Mouse (Mus musculus) heart, embryonic 11.5 days (tissue): ENCODE results near the gene Gm973. TPM values are rescaled to one million over a fixed set of nuclear protein-coding genes. Genes with fewer than 3 reads are reported as not detected.

ENCODE experiments used
- ATAC-seq: fragments of 200-750 bp; cut with Nextera tagmentation; replicated peaks from 2 replicates; pipeline ENCODE4 v1.8.0; 2017; ENCODE audit warnings: moderate library complexity; ENCODE audit not compliant: insufficient number of reproducible peaks, low FRiP score, low TSS enrichment
- H3K27ac ChIP-seq: fragments of 300-500 bp; sonication (generic); 2 replicates; pipeline ENCODE4 v1.5.1; 2014; ENCODE audit warnings: mild to moderate bottlenecking, low read depth, low read length
- H3K27me3 ChIP-seq: fragments of 300-500 bp; sonication (generic); 2 replicates; pipeline ENCODE4 v1.6.1; 2014; ENCODE audit warnings: mild to moderate bottlenecking, low read length, mixed read lengths; ENCODE audit not compliant: control insufficient read depth, insufficient read depth
- H3K36me3 ChIP-seq: fragments of 300-500 bp; sonication (generic); 2 replicates; pipeline ENCODE4 v1.6.1; 2014; ENCODE audit warnings: mild to moderate bottlenecking, low read length, moderate library complexity, mixed read lengths; ENCODE audit not compliant: control insufficient read depth, insufficient read depth
- H3K4me1 ChIP-seq: fragments of 300-500 bp; sonication (generic); 2 replicates; pipeline ENCODE4 v1.6.1; 2014; ENCODE audit warnings: low read length; ENCODE audit not compliant: control insufficient read depth, insufficient read depth
- H3K4me2 ChIP-seq: fragments of 300-500 bp; sonication (generic); 2 replicates; pipeline ENCODE4 v1.6.1; 2014; ENCODE audit warnings: mild to moderate bottlenecking, moderate library complexity
- H3K4me3 ChIP-seq: fragments of 300-500 bp; sonication (generic); 2 replicates; pipeline ENCODE4 v1.5.1; 2014; ENCODE audit warnings: low read depth, low read length
- H3K9ac ChIP-seq: fragments of 300-500 bp; sonication (generic); 2 replicates; pipeline ENCODE4 v1.6.1; 2014; ENCODE audit warnings: mild to moderate bottlenecking, low read depth, low read length, moderate library complexity
- H3K9me3 ChIP-seq: fragments of 300-500 bp; sonication (generic); replicated peaks from 2 replicates; pipeline ENCODE4 v1.6.1; 2016; ENCODE audit warnings: low read length; ENCODE audit not compliant: control insufficient read depth
- WGBS: fragments of 180-500 bp; shearing (Covaris S2); extraction: QIAGEN DNeasy Blood & Tissue Kit; methylation state at CpG from one replicate; pipeline ENCODE4 v1.1.7; 2014; ENCODE audit not compliant: insufficient replicate concordance; 5-methylcytosine and 5-hydroxymethylcytosine counted together
- polyA plus RNA-seq: library from polyadenylated mRNA; unstranded; fragments of >200 nt; fragmentation: Nextera tagmentation; extraction: Ambion mirVana; gene quantifications from 2 replicates; pipeline ENCODE4 v1.2.1, GENCODE M21; 2014

The Gm973 gene
- polyA plus RNA-seq, 1 experiment from 2014 or later, result 0.17 TPM

DNA sequence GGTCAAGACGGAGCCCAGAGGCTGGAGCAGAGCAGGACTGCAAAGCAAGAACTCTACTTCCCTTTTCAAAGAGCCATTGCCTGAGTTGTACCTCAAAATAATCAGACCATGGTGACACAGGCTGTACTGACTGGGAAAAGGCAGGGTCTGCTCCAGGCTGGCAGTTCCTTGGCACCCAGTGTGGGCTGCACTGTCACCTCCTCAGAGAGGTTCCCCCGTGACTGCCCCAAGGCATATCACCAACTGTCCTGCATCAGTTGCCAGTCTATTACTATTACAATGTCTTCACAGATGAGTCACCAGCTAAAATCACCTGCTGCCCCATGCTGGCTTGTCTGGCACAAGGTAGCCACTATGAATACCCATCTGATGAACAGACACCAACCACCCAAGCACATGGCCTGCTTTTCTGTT, 77.6 kb downstream of the Gm973 start:
- Histone ChIP-seq H3K27me3 (peaks cover 41% of the 10 kb centered on the region), H3K9ac (no peak overlapping the region), H3K4me3 (no peak overlapping the region), H3K9me3 (no peaks in the 10 kb centered on the region), H3K27ac (no peak overlapping the region), H3K4me2 (no peak overlapping the region), H3K4me1 (peaks cover 11% of the 10 kb centered on the region; the same call in 1 of the 2 replicates), H3K36me3 (no peaks in the 10 kb centered on the region)
- WGBS, result 64% methylated on average over 2 of the region's 2 CpGs
- ATAC-seq, result no peak

DNA sequence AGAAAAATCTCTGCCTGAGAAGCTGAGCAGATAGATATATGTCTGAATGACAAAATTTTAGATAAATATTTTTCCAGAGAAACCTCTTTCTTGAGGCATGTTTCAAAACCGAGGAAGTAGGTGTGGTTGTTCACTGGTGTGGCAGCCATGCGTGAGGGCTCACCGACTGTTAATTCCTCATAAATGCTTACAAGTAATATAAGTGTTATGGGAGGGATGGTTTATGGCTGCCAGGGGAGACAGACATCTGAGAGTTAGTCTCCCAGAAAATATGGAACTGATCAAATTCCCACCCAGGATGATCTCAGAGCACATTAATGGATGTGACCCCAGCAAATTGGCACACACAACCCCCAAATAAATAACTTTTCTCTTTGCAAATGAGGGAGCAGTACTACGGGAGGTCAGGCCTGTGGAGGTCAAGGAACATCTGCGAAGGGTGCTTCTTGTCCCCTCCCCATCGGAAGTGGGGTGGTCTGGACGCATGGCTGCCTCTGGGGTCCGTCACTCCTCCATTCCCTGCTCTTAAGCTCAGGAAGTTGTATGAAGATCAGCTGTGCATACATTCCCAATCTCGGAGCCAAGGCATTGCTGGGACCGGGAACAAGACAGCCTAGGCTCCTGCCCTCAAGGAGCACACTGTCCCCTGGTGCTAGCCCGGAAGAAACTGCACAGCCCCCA, 78.7 kb downstream of the Gm973 start:
- H3K9me3 ChIP-seq, result no peaks in the 10 kb centered on the region
- H3K9ac ChIP-seq, result no peak overlapping the region
- ATAC-seq, result no peak
- no peak overlapping the region for H3K27ac ChIP-seq
- H3K4me3 ChIP-seq, result no peak overlapping the region
- peaks cover 11% of the 10 kb centered on the region; the same call in 1 of the 2 replicates for H3K4me1 ChIP-seq
- no peaks in the 10 kb centered on the region for H3K36me3 ChIP-seq
- H3K4me2 ChIP-seq, result no peak overlapping the region
- peaks cover 43% of the 10 kb centered on the region for H3K27me3 ChIP-seq
- 82% methylated on average over 11 of the region's 11 CpGs for whole genome bisulfite sequencing

DNA sequence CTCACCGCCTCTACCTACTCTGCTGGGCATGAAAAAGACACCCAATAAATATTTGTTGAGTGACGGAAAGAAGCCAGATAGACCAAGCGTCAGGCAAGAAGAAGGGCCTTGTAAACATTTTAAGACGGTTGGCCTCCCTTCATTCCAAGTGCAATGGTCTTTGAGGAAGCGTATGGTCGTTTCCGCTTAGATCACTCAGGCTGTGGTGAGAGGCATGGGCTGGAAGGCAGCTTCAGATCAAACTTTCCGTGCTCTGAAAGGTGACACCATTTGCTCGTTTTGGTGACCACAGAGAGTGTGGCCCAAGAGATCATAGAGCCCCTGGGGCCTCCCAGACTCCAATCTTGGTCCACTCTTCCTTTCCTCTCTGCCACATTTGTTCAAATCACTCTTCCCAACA, 79.5 kb downstream of the Gm973 start:
- Histone ChIP-seq H3K9me3 (no peaks in the 10 kb centered on the region), H3K4me3 (no peak overlapping the region), H3K4me1 (peaks cover 11% of the 10 kb centered on the region; the same call in 1 of the 2 replicates), H3K4me2 (no peak overlapping the region), H3K27me3 (peaks cover 43% of the 10 kb centered on the region), H3K9ac (no peak overlapping the region), H3K36me3 (no peaks in the 10 kb centered on the region), H3K27ac (no peak overlapping the region)
- 49% methylated on average over 9 of the region's 9 CpGs for WGBS
- ATAC-seq, result no peak

DNA sequence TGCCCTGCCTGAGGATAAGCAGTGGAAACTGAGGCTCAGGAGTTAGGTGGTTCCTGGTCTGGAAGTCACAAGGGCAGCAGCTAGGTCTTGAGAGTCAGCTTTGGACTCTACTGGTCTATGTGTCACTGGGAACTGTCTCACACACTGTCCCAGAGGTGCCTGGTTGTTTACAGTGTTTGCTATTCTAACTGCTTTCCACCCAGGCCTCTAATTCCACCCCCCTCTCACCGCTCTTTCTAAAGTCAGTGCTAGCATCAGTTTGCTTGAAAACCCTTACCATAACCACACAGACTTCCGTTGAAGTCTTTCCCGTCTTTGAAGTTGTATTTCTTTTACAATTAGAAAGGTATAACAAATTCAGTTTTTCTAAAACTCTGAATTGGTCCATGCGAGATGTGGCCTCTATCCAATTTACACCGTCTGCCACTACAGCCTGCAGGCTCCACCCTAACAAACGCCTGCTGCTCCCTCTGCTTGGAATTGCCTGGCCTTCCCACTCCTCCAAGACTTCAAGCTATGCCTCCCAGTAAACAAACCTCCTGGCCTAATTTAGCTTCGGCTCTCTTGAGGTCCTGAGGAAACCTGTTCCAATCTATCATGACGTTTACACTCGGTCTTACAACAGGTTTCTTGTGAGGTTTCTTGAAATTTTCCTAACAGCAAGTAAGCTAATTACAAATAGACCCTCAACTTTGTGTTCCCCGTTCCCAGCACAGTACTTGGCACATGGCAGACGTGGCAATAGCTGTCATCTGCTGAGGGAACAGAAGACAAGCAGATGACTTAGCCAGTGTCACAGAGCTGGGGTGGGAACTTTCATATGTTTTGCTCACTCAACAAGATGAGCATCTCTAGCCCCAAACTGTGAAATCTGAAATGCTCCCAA, 86.7 kb downstream of the Gm973 start:
- Histone ChIP-seq H3K4me1 (peaks cover 5% of the 10 kb centered on the region; the same call in 1 of the 2 replicates), H3K27me3 (peaks cover 5% of the 10 kb centered on the region; the same call in 1 of the 2 replicates), H3K27ac (no peak overlapping the region), H3K4me2 (no peak overlapping the region), H3K36me3 (no peaks in the 10 kb centered on the region), H3K9ac (no peak overlapping the region), H3K9me3 (no peaks in the 10 kb centered on the region), H3K4me3 (no peak overlapping the region)
- ATAC-seq, result no peak
- WGBS, result 35% methylated on average over 11 of the region's 11 CpGs

DNA sequence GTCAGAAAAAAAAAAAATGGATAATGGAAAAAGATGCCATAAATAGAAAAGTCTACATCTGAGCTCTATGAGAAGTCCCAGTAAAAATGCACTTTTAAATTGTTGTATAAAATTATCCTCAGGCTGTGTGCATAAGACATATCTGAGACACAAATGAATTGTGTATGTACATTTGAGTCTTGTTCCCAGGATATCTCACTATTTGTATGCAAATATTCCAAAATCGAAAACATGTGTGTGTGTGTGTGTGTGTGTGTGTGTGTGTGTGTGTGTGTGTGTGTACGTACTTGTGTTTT, 87.3 kb downstream of the Gm973 start:
- H3K4me3 ChIP-seq, result no peak overlapping the region
- no peak overlapping the region for H3K27ac ChIP-seq
- H3K4me2 ChIP-seq, result no peak overlapping the region
- 0 out of 2 replicates have a peak, but pooled peaks cover 2% of the 10 kb centered on the region for H3K27me3 ChIP-seq
- no peaks in the 10 kb centered on the region for H3K36me3 ChIP-seq
- peaks cover 5% of the 10 kb centered on the region; the same call in 1 of the 2 replicates for H3K4me1 ChIP-seq
- WGBS, result 75% methylated on average over 2 of the region's 2 CpGs
- no peak for ATAC-seq
- no peak overlapping the region for H3K9ac ChIP-seq
- H3K9me3 ChIP-seq, result no peaks in the 10 kb centered on the region

DNA sequence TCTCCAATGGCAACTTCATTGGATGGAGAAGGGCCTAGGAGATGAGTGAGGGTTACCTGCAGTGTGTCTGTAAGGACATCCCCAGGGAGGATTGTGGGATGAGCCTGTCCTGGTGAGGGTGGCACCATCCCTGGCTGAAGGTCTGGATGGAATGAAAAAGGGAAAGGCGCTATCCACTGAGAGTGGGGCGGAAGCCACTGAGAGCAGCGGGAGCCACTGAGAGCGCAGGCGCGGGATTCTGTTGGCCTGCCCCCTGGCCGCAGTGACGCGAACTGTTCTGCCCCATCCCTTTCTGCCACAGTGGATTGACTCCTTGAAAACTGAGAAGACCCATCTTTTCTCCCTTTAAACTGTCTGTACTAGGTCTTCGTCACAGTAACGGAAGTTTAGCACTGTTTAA, 87.8 kb downstream of the Gm973 start:
- 0 out of 2 replicates have a peak, but pooled peaks have one; percentile 42 for ATAC-seq
- 0 out of 2 replicates have a peak, but pooled peaks cover 2% of the 10 kb centered on the region for H3K27me3 ChIP-seq
- no peak overlapping the region for H3K4me3 ChIP-seq
- 24% methylated on average over 11 of the region's 11 CpGs for WGBS
- 0 out of 2 replicates have a peak overlapping the region, but pooled peaks have one; percentile 10 for H3K9ac ChIP-seq
- no peaks in the 10 kb centered on the region for H3K36me3 ChIP-seq
- no peaks in the 10 kb centered on the region for H3K9me3 ChIP-seq
- H3K27ac ChIP-seq, result no peak overlapping the region
- no peak overlapping the region; the same call in none of the 2 replicates for H3K4me2 ChIP-seq
- peaks cover 5% of the 10 kb centered on the region; the same call in 1 of the 2 replicates for H3K4me1 ChIP-seq

DNA sequence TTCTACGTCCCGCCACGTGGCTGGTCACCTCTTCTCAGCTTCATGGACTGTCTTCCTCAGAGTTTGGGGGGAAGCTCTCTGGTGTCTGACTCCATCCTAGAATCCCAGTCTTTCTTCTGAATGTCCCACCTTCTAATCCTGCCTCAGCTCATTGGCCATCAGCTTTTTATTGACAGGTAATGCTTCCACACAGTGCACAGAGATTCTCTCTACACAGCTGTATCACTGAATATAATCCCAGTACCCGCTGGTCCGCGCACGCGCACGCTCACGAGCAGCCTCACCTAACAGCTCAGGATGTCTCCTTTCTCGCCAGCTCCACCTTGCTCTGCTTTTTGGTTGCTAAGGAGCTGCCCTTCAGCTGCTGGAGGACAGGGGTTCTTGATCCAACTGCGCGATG, 90.4 kb downstream of the Gm973 start:
- H3K9me3 ChIP-seq, result no peaks in the 10 kb centered on the region
- peaks cover 5% of the 10 kb centered on the region; the same call in 1 of the 2 replicates for H3K4me1 ChIP-seq
- no peak overlapping the region for H3K9ac ChIP-seq
- 81% methylated on average over 13 of the region's 13 CpGs for WGBS
- H3K27me3 ChIP-seq, result no peaks in the 10 kb centered on the region
- H3K36me3 ChIP-seq, result no peaks in the 10 kb centered on the region
- no peak for ATAC-seq
- no peak overlapping the region for H3K4me3 ChIP-seq
- no peak overlapping the region for H3K4me2 ChIP-seq
- no peak overlapping the region for H3K27ac ChIP-seq

DNA sequence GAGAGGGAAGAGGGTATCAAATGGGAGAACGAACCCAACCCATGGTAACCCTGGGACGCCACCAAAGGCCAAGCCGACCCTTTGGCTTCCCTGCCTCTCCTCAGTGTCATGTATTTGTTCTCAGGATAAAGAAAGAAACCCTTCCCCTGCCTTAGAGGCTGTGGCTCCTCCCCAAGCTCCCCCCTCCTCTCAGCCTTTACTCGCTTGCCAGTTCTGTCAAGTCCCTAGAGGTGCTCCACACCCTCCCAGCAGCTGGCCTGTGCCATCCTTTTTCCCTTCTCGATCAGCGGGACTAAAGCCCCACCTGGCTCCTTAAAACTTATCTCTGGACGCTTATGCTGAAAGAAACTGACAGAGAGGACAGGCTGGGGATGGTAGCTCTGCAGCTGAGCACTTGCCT, 91.0 kb downstream of the Gm973 start:
- ATAC-seq, result no peak
- Histone ChIP-seq H3K36me3 (no peaks in the 10 kb centered on the region), H3K9ac (no peak overlapping the region), H3K4me2 (no peak overlapping the region), H3K27me3 (no peaks in the 10 kb centered on the region), H3K27ac (no peak overlapping the region), H3K9me3 (no peaks in the 10 kb centered on the region), H3K4me1 (peaks cover 5% of the 10 kb centered on the region; the same call in 1 of the 2 replicates), H3K4me3 (no peak overlapping the region)
- WGBS, result 39% methylated on average over 7 of the region's 7 CpGs
